Mouse (Mus musculus) spleen, postnatal 4 days (tissue): ENCODE measurements around the gene Gnl1.
"Not testable (repeated sequence)": the region's sequence is repeated elsewhere in the genome, so short reads cannot be mapped to it uniquely, and the experiment has no call there.

Experiments
- DNase-seq, 2 experiments: peaks; one replicate each; pipeline ENCODE4 v3.0.0; 2022; ENCODE audit warnings: low spot score in 2 of 2

Gene Gnl1

GRCm38 (mm10) chr17:35994175-35994878 is 14.7 kb downstream of the Gnl1 start:
- peak; percentile 82 to 87 for DNase-seq

DNA sequence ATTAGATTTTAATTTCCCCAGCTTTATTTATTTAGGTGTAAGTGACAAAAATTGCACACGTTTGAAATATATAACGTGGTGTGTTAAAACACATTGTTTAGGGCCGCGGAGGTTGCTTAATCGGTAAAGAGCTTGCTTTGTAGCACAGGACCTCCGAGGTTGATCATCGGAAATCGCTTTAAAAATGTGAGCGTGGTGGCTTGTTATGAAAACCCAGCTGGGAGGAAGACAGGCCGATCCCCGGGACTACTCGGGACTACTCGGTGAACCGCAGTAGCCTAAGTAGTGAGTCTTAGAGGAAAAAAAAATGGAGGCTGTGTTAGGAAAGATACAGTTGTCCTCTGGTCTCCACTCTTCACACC is 15.2 kb downstream of the Gnl1 start:
- DNase-seq = no peak

DNA sequence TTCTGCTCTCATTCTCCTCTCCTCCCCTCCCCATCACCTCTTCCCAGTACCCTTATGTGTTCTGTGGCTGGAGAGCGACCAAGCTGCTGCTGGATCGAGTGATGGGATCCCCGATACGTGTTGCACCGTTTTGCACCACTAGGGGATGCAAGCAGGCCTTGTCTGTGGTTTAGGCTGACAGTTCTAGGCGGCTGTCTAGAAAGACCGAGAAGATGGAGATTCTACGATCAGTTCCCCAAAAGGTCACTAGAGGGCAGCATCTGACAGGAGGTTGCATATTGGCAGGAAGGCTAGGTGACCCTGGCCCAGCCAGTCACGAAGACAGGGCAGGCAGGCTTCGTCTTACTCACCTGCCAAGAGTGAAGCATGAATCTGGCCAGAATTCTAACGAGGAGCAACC is 17.3 kb downstream of the Gnl1 start:
- peak; percentile 99 for DNase-seq

GRCm38 (mm10) chr17:35997713-35998510 is 18.3 kb downstream of the Gnl1 start:
- DNase-seq = peak; percentile 71 to 81

DNA sequence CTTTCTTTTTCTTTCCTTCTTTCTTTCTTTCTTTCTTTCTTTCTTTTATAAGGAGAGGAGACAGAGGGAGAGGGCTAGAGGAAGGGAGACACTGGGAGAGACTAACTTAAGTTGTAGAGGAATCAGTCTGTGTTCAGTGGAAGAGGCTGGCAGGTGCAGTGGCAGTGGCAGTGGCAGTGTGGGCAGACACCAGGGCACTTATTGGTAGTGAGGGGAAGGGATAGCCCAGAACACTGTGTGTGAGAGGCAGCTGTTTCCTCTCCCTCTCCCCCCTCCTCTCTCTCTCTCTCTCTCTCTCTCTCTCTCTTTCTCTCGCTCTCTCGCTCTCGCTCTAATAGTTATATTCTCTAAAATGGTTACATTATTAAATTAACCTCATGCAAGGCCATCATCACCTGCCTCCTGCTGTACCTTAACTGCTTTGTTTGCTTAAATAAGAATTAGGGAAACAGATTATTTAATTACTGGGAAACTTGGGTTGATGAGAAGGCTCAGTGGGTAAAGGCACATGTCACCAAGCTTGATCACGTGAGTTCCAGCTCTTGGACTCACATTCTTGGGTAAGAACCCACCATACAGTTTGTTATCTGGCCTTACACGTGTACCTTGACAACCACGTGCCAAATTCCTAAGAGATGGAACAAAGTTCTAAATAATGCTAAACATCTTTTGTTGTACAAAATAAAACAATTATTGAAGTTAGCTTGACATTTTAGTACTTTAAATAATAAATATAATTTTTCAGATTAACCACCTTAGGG is 19.1 kb downstream of the Gnl1 start:
- no peak for DNase-seq

- DNase-seq = peak in 1 of 2 experiments; percentile 47
Observed at GRCm38 (mm10) chr17:35999356-35999755, 19.7 kb downstream of the Gnl1 start.

- peak in 1 of 2 experiments; percentile 42 for DNase-seq
Observed at GRCm38 (mm10) chr17:36000349-36000748, 20.7 kb downstream of the Gnl1 start.

DNA sequence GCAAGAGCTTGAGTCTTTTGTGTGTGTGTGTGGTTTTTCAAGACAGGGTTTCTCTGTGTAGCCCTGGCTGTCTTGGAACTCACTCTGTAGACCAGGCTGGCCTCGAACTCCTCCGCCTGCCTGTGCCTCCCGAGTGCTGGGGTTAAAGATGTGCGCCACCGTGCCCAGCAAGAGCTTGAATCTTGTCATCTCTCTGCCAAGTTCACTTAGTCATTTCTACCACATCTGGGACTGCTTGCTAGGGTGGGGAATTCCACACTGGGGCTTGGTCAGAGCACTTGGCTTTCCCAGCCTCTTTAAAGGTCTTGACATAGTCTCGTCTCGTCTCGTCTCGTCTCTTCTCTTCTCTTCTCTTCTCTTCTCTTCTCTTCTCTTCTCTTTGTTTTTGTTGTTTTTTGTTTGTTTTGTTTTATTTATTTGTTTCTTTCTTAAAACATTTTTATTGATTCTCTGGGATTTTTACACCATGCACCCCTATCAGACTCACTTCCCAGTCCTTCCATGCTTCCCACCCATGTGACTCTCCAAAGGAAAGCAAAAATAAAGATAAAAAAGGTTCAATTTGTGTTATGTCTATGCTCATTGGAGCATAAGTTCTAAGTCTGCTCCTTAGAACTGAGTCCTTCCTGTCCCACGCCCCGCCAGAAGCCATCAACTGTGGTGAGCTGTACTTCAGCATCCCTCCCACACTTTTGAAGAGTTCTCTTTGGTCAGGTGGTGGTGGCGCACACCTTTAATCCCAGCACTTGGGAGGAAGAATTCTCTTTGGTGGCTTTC is 21.7 kb downstream of the Gnl1 start:
- peak in 1 of 2 experiments; percentile 62 for DNase-seq

GRCm38 (mm10) chr17:36001966-36002365 is 22.3 kb downstream of the Gnl1 start:
- peak; percentile 77 to 79 for DNase-seq

DNA sequence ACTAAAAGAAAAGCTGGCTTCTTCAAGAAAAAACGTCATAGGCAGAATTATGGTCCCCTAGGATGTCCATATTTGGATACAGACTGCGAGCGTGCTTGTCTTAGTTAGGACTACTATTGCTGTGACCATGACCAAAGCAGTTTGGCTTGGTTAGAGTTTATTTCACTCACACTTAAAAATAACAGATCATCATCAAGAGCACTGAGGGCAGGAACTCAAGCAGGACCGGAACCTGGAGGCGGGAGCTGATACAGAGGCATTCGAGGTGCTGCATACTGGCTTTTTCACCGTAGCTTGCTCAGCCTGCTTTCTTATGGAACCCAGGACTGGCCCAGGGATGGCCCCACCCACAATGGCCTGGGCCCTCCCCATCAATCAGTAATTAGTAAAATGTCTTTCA is 23.7 kb downstream of the Gnl1 start:
- DNase-seq = no peak

GRCm38 (mm10) chr17:36004409-36004808 is 24.8 kb downstream of the Gnl1 start:
- DNase-seq = not testable (repeated sequence)

DNA sequence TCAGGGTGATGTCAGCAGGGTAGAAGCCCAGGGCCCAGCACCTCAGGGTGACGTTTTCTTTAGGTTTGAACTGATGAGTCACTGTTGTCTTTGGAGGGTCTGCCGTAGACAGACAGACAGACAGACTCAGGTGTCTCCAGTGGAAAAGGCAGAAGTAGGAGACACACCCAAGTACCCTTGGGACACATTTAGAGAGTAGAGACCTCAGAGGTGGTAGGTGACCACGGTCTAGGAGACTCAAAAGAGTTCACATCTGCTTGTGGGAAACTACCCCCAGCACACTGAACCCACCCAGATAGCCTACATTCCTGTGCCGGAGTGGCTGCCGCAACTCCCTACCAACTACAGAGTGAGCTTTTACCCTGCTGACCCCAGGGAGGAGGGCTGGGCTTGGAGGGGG is 35.3 kb downstream of the Gnl1 start:
- no peak for DNase-seq

DNA sequence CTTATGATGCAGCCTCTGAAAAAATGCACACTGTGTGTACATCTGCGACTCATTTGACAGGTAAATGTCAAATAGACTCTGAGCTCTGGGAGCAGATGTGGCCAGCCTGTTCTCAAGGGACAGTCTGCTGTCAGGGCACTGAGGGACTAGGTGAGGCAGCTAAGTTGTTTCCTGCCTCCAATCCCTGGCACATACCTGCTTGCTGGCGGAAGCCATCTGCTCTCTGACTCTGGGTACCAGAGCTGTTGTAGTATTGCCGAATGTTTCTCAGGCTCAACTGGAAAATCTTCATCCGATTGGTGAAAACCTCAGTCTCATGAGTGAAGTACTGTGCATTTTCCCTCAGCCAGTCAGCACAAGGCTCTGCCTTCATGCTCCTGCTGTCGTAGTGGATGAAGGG is 37.4 kb downstream of the Gnl1 start:
- DNase-seq = no peak

DNA sequence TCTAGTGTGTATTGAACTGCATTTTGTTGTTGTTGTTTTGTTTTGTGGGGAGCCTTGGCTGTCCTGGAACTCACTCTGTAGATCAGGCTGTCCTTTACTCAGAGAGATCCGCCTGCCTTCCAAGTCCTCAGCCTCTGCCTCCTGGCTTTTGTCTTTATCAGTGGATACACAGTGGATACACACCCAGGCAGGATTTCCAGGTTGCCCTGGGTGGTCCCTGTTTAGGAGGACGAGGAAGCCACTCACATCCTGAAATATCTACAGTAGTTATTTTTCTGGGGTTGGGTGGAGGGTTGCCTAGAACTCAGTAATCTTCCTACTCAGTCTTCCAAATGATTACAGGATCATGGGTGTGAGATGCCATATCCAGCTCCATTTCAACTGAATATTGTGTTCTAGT is 39.3 kb downstream of the Gnl1 start:
- DNase-seq = peak; percentile 26 to 63

GRCm38 (mm10) chr17:36019519-36019918 is 39.9 kb downstream of the Gnl1 start:
- no peak for DNase-seq

- peak; percentile 79 to 87 for DNase-seq
Observed at GRCm38 (mm10) chr17:36020191-36021073, 40.8 kb downstream of the Gnl1 start, which contains the start of gene H2-T24. Gene H2-T24 (minus strand): TSS chr17:36020560.

- DNase-seq = peak; percentile 14 to 62
Observed at GRCm38 (mm10) chr17:36021309-36021708, 41.7 kb downstream of the Gnl1 start.

GRCm38 (mm10) chr17:36022098-36022497 is 42.4 kb downstream of the Gnl1 start:
- DNase-seq = peak in 1 of 2 experiments; percentile 59

- DNase-seq = peak in 1 of 2 experiments; percentile 60
Observed at GRCm38 (mm10) chr17:36022922-36023321, 43.3 kb downstream of the Gnl1 start.
